Mouse (Mus musculus): ENCODE data around the gene Prima1. TPM values are rescaled to one million over a fixed set of nuclear protein-coding genes. Genes with fewer than 3 reads are reported as not detected.

Gene Prima1
- polyA plus RNA-seq, 1 experiment = not detected

GRCm38 (mm10) chr12:103229058-103229457 lies 12.9 kb downstream of the Prima1 start:
- 49% methylated on average over 4 of the region's 4 CpGs for WGBS
- no peak for TF ChIP-seq POLR2A (IDR thresholded peaks at IDR 0.05; ENCODE audit: low read depth, low read length)
- TF ChIP-seq CTCF (IDR thresholded peaks at IDR 0.05; ENCODE audit: extremely low read depth, insufficient read depth, insufficient read length, insufficient replicate concordance) = no peak
- no peaks in the 10 kb centered on the region for H3K36me3 ChIP-seq (ENCODE audit: control insufficient read depth, insufficient read depth, low read length)
- H3K27ac ChIP-seq (ENCODE audit: insufficient read depth, low read length) = no peak overlapping the region
- no peak overlapping the region for H3K4me3 ChIP-seq (ENCODE audit: extremely low read depth, insufficient read depth, insufficient read length)
- no peak for DNase-seq (ENCODE audit: low read depth in 1 of 2, low spot score in 2 of 2)
- H3K4me1 ChIP-seq (ENCODE audit: control insufficient read depth, insufficient read depth, insufficient read length) = no peaks in the 10 kb centered on the region
- no peaks in the 10 kb centered on the region; the same call in 1 of the 2 replicates for H3K27me3 ChIP-seq (ENCODE audit: control insufficient read depth, insufficient read depth, low read length)

DNA sequence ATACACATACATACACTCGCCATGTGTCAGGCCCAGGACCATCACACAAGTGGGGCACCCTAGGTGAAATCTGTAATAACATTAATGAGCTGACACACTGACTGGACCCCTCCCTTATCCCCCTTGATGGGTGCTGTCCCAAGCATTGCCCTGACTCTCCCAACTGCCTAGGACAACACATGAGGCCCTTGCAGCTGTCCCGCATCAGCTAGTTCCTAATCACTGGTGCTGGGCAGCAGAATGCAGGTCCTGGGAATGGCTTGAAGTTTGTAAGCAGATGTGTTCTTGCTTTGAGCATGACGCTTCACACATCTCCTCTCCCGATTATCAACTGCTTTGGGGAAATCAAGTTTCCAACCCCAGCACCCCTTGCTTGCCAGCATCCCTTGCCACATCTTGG lies 15.8 kb downstream of the Prima1 start:
- WGBS = 88% methylated on average over 4 of the region's 4 CpGs
- Histone ChIP-seq H3K4me1 (ENCODE audit: control insufficient read depth, insufficient read depth, insufficient read length) (no peaks in the 10 kb centered on the region), H3K27me3 (ENCODE audit: control insufficient read depth, insufficient read depth, low read length) (no peaks in the 10 kb centered on the region; the same call in 1 of the 2 replicates), H3K4me3 (ENCODE audit: extremely low read depth, insufficient read depth, insufficient read length) (no peak overlapping the region), H3K36me3 (ENCODE audit: control insufficient read depth, insufficient read depth, low read length) (no peaks in the 10 kb centered on the region), H3K27ac (ENCODE audit: insufficient read depth, low read length) (no peak overlapping the region)
- TF ChIP-seq POLR2A (IDR thresholded peaks at IDR 0.05; ENCODE audit: low read depth, low read length) (no peak), CTCF (IDR thresholded peaks at IDR 0.05; ENCODE audit: extremely low read depth, insufficient read depth, insufficient read length, insufficient replicate concordance) (no peak)
- no peak for DNase-seq (ENCODE audit: low read depth in 1 of 2, low spot score in 2 of 2)

GRCm38 (mm10) chr12:103223671-103224070 lies 18.3 kb downstream of the Prima1 start:
- no peak overlapping the region for H3K27ac ChIP-seq (ENCODE audit: insufficient read depth, low read length)
- WGBS = 93% methylated on average over 9 of the region's 9 CpGs
- H3K4me3 ChIP-seq (ENCODE audit: extremely low read depth, insufficient read depth, insufficient read length) = no peak overlapping the region
- no peaks in the 10 kb centered on the region for H3K27me3 ChIP-seq (ENCODE audit: control insufficient read depth, insufficient read depth, low read length)
- DNase-seq (ENCODE audit: low read depth in 1 of 2, low spot score in 2 of 2) = no peak
- no peaks in the 10 kb centered on the region for H3K36me3 ChIP-seq (ENCODE audit: control insufficient read depth, insufficient read depth, low read length)
- no peaks in the 10 kb centered on the region for H3K4me1 ChIP-seq (ENCODE audit: control insufficient read depth, insufficient read depth, insufficient read length)
- TF ChIP-seq POLR2A (IDR thresholded peaks at IDR 0.05; ENCODE audit: low read depth, low read length) (no peak), CTCF (IDR thresholded peaks at IDR 0.05; ENCODE audit: extremely low read depth, insufficient read depth, insufficient read length, insufficient replicate concordance) (no peak)

GRCm38 (mm10) chr12:103215877-103216610 lies 25.9 kb downstream of the Prima1 start:
- Histone ChIP-seq H3K36me3 (ENCODE audit: control insufficient read depth, insufficient read depth, low read length) (no peaks in the 10 kb centered on the region), H3K4me3 (ENCODE audit: extremely low read depth, insufficient read depth, insufficient read length) (no peak overlapping the region), H3K27ac (ENCODE audit: insufficient read depth, low read length) (no peak overlapping the region), H3K27me3 (ENCODE audit: control insufficient read depth, insufficient read depth, low read length) (no peaks in the 10 kb centered on the region), H3K4me1 (ENCODE audit: control insufficient read depth, insufficient read depth, insufficient read length) (no peaks in the 10 kb centered on the region)
- TF ChIP-seq POLR2A (IDR thresholded peaks at IDR 0.05; ENCODE audit: low read depth, low read length) = no peak
- TF ChIP-seq CTCF (IDR thresholded peaks at IDR 0.05; ENCODE audit: extremely low read depth, insufficient read depth, insufficient read length, insufficient replicate concordance) = no peak
- 70% methylated on average over 6 of the region's 6 CpGs for WGBS
- no peak for DNase-seq (ENCODE audit: low read depth in 1 of 2, low spot score in 2 of 2)

DNA sequence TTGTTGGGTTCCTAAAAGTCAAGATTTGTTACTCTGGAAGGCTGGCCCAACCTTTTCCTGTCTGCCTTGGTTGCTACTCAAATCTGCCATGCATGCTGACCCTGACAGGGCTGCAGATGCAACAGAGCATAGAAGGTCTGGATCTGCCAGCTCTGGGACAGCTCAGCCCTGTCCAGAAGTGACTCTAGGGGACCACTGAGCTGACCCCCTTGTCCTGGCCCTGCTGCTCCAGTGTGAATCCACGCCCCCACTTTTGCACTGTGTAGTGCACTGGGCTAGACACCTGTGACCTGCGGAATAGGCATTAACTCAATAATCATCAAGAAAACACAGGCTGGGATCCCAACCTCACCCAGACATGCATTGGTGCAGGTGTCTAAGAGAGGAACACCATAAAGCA lies 27.2 kb downstream of the Prima1 start:
- no peak for DNase-seq (ENCODE audit: low read depth in 1 of 2, low spot score in 2 of 2)
- H3K27ac ChIP-seq (ENCODE audit: insufficient read depth, low read length) = no peak overlapping the region
- WGBS = 86% methylated on average over 2 of the region's 2 CpGs

GRCm38 (mm10) chr12:103214270-103214669 lies 27.7 kb downstream of the Prima1 start:
- no peak for TF ChIP-seq CTCF (IDR thresholded peaks at IDR 0.05; ENCODE audit: extremely low read depth, insufficient read depth, insufficient read length, insufficient replicate concordance)
- TF ChIP-seq POLR2A (IDR thresholded peaks at IDR 0.05; ENCODE audit: low read depth, low read length) = no peak
- no peak for DNase-seq (ENCODE audit: low read depth in 1 of 2, low spot score in 2 of 2)
- Histone ChIP-seq H3K36me3 (ENCODE audit: control insufficient read depth, insufficient read depth, low read length) (no peaks in the 10 kb centered on the region), H3K4me1 (ENCODE audit: control insufficient read depth, insufficient read depth, insufficient read length) (no peaks in the 10 kb centered on the region), H3K27me3 (ENCODE audit: control insufficient read depth, insufficient read depth, low read length) (no peaks in the 10 kb centered on the region), H3K27ac (ENCODE audit: insufficient read depth, low read length) (no peak overlapping the region), H3K4me3 (ENCODE audit: extremely low read depth, insufficient read depth, insufficient read length) (no peak overlapping the region)
- 74% methylated on average over 10 of the region's 10 CpGs for WGBS

More for the DNA sequence above, 27.2 kb downstream of the Prima1 start:
- TF ChIP-seq CTCF (IDR thresholded peaks at IDR 0.05; ENCODE audit: extremely low read depth, insufficient read depth, insufficient read length, insufficient replicate concordance) (no peak), POLR2A (IDR thresholded peaks at IDR 0.05; ENCODE audit: low read depth, low read length) (no peak)
- H3K4me3 ChIP-seq (ENCODE audit: extremely low read depth, insufficient read depth, insufficient read length) = no peak overlapping the region
- H3K27me3 ChIP-seq (ENCODE audit: control insufficient read depth, insufficient read depth, low read length) = no peaks in the 10 kb centered on the region
- H3K36me3 ChIP-seq (ENCODE audit: control insufficient read depth, insufficient read depth, low read length) = no peaks in the 10 kb centered on the region
- no peaks in the 10 kb centered on the region for H3K4me1 ChIP-seq (ENCODE audit: control insufficient read depth, insufficient read depth, insufficient read length)

GRCm38 (mm10) chr12:103213591-103213990 lies 28.4 kb downstream of the Prima1 start:
- 88% methylated on average over 2 of the region's 2 CpGs for WGBS
- TF ChIP-seq CTCF (IDR thresholded peaks at IDR 0.05; ENCODE audit: extremely low read depth, insufficient read depth, insufficient read length, insufficient replicate concordance) = no peak
- no peak for TF ChIP-seq POLR2A (IDR thresholded peaks at IDR 0.05; ENCODE audit: low read depth, low read length)
- Histone ChIP-seq H3K4me1 (ENCODE audit: control insufficient read depth, insufficient read depth, insufficient read length) (no peaks in the 10 kb centered on the region), H3K4me3 (ENCODE audit: extremely low read depth, insufficient read depth, insufficient read length) (no peak overlapping the region), H3K36me3 (ENCODE audit: control insufficient read depth, insufficient read depth, low read length) (no peaks in the 10 kb centered on the region), H3K27me3 (ENCODE audit: control insufficient read depth, insufficient read depth, low read length) (no peaks in the 10 kb centered on the region), H3K27ac (ENCODE audit: insufficient read depth, low read length) (no peak overlapping the region)
- DNase-seq (ENCODE audit: low read depth in 1 of 2, low spot score in 2 of 2) = no peak
